Mouse (Mus musculus): ENCODE measurements at regions not wholly inside any gene's neighbourhood (a gene's known extent, or its start where the extent isn't known, plus 50 kb on each side); places are given as distances from the start of the nearest gene placed in this dataset.

GRCm38 (mm10) chr6:147972552-147972951, 74.5 kb upstream of the Far2 start:
- DNase-seq = no peak

GRCm38 (mm10) chr6:147973059-147973458, 74.0 kb upstream of the Far2 start:
- no peak for DNase-seq

- DNase-seq = no peak
These were observed 71.1 kb upstream of the Far2 start for GRCm38 (mm10) chr6:147975917-147976316.

- no peak for DNase-seq
These were observed 57.7 kb upstream of the Far2 start for GRCm38 (mm10) chr6:147989381-147989780.

Data from thymus, postnatal 4 days (tissue).